Mouse (Mus musculus) cerebellum, adult (tissue): ENCODE measurements around the gene Bdp1.
"Not testable (repeated sequence)": the region's sequence is repeated elsewhere in the genome, so short reads cannot be mapped to it uniquely, and the experiment has no call there.

Experiments used
- ATAC-seq: cut with Nextera tagmentation; 2 replicates; pipeline ENCODE4 v1.9.2; 2017; ENCODE audit warnings: mild to moderate bottlenecking, moderate library complexity, mixed read lengths; ENCODE audit not compliant: insufficient number of reproducible peaks, low FRiP score, low TSS enrichment

The Bdp1 gene

DNA sequence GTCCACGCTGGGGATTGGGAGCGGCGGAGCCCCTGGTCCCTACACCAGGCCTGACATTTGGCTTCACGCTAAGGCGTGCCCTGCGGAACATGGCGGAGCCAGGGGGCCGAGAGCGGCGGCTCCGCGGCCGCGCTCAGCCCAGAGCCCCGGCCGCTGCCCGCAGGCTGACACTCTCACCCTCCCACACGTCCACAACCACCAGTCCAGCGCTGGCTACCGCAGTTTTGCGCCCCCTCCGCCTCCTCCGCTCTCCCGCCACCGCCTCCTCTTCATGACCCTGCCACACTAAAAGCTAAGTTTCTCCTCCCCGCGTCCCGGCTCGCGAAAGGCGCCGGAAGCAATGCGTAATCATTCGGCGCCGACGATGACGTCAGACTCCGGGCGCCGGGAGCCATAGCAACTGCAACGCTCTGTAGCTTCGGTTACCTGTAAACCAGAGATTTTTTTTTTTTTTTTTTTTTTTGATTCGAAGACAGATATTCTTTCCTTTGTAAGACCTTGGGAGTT is at the start of gene Bdp1:
TSS of gene Bdp1 (minus strand) at position 323 of the 507 bp plus-strand sequence.
- peak; percentile 75 for ATAC-seq

DNA sequence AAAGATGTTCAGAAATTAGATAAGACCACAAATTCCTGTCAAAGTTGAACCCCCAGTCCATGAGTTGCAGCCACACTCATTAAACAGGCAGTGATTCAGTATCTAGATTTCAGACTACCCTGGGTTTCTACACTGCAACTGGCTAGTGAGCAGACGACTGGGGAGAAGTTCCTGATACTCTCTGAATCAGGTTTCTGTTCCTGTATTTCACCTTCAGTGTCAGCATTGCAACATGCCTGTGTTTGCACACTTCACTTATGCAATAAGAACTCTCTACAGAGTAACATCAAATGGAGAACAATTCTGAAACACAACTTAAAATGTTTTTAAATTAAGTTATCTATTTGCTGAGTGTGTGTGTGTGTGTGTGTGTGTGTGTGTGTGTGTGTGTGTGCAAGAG is 48.8 kb upstream of the Bdp1 start:
- ATAC-seq = no peak

DNA sequence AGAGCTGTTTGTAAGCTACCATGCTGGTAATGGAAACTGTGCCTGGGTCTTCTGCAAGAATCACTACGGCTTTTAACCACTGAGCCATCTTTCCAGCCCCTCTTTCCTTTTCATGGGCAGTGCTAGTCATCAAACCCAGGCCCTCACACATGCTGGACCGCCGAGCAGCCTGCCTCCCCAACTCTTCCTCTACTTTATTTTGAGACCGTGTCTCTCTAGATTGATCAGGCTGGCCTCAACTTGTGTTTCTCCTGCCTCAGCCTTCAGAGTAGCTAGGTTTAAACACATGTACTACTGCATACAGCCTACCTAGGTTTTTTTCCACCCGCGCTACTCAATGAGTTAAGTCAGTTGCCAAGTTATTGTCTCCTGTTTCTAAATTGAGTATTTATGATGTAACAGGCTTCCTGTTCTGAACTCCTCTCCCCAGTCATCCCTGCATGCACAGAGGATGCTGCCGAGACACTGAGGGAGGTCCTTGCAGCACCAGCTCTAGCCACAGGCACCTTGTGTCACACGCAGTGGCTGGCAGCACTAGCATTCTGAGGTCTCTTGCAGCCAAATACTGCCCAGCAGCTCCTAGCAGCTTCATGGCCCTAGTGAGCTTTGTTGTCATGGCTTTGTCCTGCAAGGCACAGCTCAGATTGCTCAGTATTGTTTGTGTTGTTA is 37.9 kb upstream of the Bdp1 start:
- no peak for ATAC-seq

DNA sequence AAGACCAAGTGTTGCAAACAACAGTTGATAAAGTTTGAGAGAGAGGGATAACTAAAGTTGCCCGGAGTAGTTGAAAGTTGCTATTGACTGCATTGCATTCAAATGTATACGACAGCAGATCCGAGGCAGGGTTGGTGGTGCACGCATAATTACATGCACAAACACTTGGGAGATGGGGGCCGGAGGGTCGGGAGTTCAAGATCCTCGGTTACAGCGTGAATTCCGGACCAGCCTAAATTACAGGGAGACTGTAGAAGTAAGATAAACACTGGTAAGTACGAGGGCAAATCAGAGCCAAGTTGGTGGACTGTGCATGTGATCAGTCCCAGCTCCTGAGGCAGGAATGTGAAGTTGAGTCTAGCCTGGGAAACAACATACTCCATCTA is 21.4 kb upstream of the Bdp1 start:
- ATAC-seq = no peak

DNA sequence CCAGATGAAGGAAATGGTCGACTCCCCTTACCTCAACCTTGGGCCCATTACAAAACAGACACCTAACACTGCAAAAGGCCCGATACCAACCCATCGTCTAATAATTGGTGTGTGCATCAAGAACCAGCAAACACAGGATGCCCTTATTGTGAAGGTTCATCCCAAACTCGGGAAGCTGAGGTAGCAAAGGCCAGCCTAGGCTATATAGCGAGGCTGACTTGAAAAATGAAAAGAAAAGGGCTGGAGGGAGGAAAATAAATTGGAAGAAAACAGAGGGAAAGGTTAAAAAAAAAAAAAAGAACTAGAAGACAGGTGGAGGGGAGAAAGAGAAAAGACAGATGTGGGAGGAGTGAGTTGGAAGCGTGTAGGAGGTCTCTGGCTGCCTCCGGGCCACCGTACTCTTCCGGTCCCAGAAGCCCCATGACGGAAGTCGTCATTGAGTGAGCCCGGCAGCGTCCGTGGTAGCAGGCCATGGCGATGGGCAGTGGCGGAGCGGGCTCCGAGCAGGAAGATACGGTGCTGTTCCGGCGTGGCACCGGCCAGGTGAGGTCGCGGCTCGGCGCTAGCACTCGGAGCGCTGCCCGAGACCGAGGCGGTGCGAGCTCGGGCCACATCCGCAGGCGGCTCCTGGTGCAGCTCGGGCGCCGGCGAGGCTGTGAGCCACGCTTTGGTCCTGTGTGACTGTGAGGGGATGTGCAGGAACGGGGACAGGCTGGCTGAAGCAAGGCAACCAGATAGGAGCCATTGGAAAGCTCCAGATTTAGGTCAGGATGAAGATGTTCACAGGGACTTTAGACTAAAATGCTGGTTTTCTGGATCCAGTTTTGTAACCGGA is 20.8 kb upstream of the Bdp1 start, which contains the start of gene Smn1:
TSS of gene Smn1 (plus strand) at position 430 of the 835 bp plus-strand sequence.
- peak; percentile 96 for ATAC-seq

DNA sequence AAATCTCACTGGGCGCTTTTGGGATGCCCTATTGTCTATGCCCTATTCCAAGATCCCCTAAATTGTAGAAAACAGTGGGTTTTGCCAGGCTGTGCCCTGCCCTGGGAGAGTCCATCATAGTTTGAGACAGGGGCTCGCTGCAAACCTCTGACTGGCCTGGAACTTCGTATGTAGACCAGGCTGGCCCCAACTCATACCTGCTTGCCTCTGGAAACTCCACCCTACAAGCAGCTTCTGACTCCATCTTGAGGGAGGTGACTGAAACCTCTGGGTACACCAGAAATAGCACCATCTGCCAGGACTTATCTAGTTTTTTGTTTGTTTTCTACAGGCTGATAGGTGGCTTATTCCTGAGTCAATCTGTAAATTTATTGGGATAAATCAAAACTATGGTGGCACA is 20.1 kb upstream of the Bdp1 start:
- ATAC-seq = peak; percentile 11; the same call in 1 of the 2 replicates

DNA sequence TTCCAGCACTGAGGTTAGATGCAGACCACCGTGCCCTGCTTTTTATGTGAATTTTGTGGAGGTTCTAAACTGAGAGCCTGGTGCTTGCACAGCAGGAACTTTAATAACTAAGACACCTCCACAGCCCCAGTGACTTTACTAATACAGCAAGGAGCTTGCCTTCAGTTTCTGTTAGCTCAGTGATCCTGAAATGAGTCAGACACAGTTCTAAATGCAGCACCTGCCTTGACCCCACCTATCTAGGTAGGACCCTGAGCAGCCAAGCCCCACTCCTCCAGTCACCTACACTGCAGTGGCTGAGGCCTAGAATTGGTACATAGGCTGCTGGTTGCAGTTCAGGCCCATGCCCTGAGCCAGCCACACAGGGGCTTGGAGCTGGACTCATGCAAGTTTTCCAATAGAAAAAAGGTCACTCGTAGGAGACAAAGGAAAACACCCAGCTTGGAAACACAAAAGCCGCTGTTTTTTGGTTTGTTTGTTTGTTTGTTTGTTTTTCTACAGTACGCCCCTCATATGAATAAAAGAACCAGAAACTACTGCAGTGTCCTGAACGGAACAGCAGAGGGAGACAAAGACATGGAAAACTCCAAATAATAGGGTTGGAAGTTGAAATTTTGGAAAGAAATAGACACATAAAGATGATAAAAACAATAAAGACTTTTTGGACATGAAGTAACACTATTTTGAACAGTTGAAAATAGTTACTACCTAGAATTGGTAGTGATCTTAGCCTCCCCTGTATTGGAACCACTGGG is 8.5 kb upstream of the Bdp1 start:
- ATAC-seq = no peak

DNA sequence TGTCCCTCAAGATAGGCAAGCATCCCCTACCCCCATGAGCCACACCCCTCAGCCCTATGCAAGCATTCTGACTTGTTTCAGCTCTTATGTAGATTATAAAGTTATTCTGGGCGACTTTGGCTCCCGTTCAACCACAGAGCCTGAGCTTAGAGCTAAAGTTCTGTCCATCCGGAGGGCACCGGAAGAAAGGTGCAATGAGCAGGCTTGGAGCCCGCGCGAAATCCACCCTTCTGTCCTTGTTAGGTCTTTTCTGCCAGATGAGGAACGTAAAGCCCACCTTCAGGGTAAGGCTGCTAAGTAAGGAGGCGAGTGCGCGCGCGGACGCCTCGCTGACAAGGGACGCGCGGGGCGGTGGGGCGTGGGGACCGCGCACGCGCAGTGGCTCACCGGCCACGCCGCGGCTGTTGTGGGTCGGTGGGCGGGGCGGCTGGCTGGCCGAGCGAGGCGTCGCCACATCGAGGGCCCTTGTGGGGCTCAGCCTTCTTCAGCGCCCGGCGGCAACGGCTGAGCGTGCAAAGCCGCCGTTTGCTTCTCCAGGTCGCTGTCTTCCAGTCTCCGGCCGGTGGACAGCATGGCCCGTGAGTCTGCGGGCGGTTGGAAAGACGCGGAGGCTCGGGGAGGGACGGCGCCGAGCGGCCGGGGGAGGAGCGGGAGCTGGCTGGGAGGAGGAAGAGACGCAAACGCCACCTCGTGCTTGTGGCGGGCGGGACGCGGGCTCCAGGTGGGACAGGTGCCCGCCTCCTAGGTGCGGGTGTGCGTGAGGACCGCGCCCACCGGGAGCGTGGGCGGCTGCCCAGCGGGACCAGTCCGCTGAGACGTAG is 4.0 kb upstream of the Bdp1 start, which contains the start of gene Serf1:
TSS of gene Serf1 (plus strand) at position 361 of the 821 bp plus-strand sequence.
- peak; percentile 69 for ATAC-seq

DNA sequence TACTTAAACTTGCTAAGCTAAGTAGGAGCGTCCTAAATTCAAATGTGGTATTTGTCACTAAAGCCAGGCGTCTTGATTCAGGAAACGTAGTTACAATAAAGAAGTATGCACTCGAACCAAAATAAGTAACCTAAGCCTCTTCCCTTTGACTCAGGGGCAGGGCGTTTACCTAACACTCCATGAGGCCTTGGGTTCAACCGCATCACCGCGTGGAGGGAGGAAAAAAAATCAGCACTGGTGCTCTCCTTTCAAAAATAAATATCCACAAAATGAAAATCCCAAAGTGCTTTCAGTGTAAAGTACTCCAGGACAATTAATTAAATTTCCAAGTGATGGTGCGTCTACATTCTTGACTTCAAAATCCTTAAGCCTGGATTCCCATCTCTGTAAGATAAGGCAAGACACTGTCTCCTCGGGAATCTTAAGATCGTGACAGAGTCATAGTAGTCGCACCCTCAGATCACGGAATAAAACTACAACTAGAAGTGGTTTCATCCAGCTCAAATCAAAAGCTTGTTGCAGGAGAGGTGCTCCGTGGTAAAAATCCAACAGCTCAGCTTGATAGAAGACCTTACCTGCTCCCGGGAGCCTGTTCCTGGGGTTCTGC is 715 bp downstream of the Bdp1 start:
- no peak for ATAC-seq

DNA sequence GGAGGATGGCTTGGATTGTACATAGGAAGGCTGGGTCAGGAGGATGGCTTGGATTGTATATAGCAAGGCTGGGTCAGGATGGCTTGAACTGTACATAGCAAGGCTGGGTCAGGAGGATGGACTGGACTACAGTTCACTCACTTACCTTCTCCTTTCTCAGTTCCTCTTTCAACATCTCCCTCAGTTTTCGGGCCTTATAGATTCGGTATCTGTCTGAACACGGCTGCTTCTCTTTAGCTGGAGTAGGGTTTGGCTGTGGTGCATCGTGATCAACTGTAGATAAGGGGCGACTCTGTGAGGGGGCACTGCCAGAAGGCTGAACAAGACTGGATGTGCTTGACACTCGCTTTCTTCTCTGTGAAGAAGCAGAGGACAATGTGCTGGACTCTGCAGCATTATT is 5.1 kb downstream of the Bdp1 start:
- no peak for ATAC-seq

DNA sequence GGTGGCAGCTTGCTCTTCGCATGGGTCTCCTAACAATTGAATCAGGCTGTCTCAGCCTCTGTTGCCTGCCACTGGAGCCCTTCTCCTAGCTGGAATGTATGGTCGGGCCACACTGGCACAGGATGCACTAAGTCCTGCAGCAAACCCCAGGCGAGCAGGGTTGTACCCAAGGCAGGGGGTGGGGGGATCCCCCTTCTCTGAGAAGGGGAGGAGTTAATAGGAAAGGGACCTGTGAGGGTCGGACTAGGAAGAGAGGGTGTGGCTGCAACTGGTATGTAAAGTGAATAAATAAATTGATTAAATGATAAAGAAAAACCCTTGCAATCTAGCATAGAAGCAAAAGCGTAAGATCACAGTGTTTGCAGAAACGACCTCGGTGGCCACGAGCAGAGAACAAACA is 32.4 kb downstream of the Bdp1 start:
- ATAC-seq = no peak

DNA sequence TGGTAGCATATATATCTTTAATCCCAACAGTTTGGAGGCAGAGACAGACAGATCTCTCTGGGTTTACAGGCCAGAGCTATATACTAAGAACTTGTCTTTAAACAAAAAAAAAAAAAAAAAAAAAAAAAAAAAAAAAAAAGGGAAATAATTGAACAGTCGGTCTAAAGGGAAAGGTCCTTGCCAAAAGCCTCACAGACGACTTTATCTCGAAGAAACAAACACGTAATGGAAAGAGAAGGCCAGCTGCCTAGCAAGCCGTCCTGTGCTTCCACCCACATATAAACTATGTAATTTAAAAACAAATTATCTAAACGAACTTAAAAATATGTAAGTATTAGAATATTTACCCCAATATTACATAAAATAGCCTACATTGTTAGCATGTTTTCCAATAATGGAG is 36.0 kb downstream of the Bdp1 start:
- no peak for ATAC-seq

DNA sequence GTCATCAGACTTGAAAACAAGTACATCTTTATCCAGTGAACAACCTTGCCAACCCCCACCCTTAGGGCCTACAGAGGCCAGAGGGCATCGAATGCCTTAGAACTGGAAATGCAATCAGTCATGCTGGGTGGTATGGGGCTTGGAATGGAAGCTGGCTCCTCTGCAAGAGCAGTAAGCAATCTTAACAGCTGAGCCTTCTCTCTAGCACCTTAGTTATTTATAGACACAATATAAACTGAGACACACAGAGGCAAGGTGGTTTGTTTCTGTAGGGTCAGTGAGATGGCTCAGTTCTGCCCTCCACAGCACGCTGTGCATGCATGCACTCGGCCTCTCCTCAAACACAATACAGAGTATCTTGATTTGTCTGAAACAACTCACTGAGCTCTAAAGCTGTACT is 39.9 kb downstream of the Bdp1 start:
- no peak for ATAC-seq

DNA sequence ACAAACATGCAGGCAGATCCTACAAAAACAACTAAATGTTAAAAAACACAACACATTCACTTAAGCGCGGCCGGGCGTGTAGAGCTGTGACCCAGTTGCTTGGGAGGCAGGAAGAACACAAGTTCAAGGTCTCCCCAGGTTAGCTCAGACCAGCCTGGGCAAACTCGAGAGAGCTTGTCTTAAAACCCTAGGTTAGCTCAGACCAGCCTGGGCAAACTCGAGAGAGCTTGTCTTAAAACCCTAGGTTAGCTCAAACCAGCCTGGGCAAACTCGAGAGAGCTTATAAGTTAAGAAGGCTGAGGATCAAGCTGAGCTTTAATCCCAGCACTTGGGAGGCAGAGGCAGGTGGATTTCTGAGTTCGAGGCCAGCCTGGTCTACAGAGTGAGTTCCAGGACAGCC is 46.1 kb downstream of the Bdp1 start:
- not testable (repeated sequence) for ATAC-seq

DNA sequence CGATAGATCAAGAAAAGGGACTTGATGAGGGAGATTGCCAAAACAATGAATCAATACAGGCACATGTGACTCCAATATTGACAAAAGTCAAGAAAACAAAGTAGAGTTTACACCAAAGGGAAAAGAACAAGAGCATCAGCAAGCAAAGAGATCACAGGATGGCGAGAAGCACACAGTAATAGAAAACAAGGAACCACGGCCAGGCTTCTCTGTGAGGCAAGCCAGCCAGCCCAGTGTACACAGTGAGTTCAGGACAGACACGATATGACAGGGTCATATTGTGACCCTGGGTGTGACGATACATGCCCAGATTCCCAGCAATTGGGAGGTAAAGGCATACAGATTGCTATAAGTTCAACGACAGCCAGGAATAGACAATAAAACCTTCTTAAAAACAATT is 77.9 kb downstream of the Bdp1 start:
- no peak for ATAC-seq

DNA sequence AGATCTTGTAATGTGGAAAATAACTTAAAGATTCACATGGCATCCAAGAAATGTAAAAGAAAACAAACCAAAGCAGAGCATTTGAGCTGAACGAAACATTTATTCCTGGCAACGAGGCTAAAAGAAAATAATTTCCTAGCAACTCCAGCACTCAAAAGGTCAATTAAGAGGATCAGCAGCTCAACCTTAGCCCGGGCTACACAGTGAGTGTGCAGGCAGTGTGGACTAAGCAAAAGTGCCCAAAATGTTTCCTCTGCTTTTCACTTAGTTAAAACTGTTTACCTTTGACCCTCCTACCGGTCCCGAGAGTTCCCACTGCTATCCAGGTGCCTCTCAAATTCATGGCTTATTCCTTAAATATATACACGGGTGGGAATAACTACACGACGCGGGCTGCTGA is 87.0 kb downstream of the Bdp1 start:
- no peak for ATAC-seq

DNA sequence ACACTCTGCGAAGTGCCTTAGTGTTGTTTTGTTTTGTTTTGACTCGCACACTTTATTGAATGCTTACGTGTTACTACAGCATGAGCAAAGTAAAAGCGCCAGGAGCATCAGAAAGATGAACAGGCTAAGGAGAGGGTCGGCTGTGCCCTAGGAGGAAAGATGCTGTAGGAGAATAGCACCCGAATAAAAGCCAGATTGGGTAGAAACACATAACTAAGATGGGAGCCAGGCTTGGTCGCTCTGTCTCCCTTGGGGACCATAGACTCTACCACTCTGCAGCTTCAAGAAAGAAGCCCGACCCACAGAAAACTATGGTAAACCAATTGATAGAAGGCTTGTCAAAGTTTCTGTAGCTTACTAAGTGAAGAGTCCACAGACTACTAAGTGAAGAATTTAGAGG is 87.9 kb downstream of the Bdp1 start:
- 0 out of 2 replicates have a peak, but pooled peaks have one; percentile 10 for ATAC-seq

DNA sequence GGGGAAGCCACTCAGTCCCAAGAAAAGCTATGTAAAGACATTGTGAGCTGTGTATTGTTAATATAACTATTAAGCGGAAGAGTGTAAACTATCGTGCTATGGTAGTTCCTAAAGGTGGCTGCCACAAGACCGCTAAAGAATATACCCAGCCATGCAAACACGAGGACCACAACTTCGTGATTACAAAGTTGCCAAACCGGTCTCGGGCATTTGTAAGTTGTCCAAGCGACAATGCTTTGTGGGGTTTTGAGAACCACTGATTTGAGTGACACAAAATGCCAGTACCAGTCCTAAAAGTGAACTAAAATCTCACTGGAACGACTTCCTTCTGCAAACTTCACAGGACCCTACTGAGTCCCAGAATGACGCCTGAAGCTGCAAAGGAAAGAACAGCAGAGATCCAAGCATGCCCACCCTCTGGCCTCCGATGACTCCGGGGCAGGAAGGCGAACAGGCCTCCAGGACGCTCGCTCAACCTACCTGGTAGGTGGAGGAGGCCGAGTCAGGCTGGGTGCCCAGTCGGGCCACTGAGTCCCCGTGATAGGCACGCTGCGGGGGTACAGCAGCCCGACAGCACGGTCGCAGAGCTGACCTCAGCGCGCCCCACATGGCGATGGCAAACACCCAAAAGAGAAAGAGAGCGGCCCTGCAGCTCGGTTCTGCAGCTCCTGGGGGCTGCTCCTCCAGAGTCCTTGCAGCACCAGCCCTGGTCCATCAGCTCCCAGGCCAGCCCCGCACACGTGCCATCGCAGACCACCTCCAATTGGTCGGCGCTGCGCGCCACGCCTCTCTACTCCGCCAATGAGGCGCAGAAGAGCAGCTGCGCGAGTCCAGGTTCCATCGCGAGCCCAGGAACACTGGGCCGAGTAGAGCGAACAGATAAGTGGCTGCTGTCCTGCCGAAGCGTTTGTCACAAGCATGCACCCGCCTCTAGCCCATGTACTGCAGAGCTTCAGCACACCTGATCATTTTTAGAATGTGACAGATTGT is 88.7 kb downstream of the Bdp1 start, which contains the start of gene Mccc2:
TSS of gene Mccc2 (minus strand) at position 734 of the 990 bp plus-strand sequence.
- peak; percentile 100 for ATAC-seq
